Mouse (Mus musculus): Measurements from ENCODE around the gene Nbea. TPM values are rescaled to one million over a fixed set of nuclear protein-coding genes. Genes with fewer than 3 reads are reported as not detected.

The Nbea gene
- polyA plus RNA-seq, 1 experiment: 7.7 TPM

DNA sequence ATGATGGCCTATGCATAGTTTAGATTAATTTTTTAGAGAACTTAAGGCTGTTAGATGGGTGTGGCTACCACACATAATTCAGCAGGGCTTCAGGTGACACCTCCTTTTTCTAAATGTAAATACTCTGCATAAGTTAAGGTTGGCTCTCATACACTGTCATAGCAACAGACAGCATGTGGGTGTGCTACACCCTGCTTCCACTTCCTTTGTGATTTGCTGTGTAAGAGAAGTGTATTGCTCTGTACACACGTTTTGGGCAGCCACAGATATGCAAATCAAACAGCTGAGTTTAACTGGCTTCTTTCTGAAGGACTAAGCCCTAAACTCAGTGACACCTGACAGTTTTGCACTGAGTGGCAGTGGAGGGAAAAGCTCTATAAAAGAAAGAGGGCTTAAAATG, 495.4 kb downstream of the Nbea start:
- WGBS: 45% methylated on average over 1 of the region's 1 CpGs
- Histone ChIP-seq H3K27me3 (replicated peaks; ENCODE audit: control insufficient read depth, insufficient read depth, low read length) (no peaks in the 10 kb centered on the region), H3K4me1 (ENCODE audit: control insufficient read depth, insufficient read depth, low read length) (no peaks in the 10 kb centered on the region), H3K4me3 (ENCODE audit: insufficient read depth, low read depth, low read length) (no peak overlapping the region), H3K36me3 (ENCODE audit: control insufficient read depth, insufficient read depth, low read length) (no peaks in the 10 kb centered on the region), H3K27ac (ENCODE audit: insufficient read depth, low read depth, low read length) (no peak overlapping the region)
- no peak for DNase-seq
- TF ChIP-seq POLR2A (IDR thresholded peaks at IDR 0.05; ENCODE audit: low read depth, low read length) (no peak), CTCF (conservative IDR thresholded peaks at IDR 0.05; ENCODE audit: insufficient read depth, insufficient read length, low read depth, low read length) (no peak)

DNA sequence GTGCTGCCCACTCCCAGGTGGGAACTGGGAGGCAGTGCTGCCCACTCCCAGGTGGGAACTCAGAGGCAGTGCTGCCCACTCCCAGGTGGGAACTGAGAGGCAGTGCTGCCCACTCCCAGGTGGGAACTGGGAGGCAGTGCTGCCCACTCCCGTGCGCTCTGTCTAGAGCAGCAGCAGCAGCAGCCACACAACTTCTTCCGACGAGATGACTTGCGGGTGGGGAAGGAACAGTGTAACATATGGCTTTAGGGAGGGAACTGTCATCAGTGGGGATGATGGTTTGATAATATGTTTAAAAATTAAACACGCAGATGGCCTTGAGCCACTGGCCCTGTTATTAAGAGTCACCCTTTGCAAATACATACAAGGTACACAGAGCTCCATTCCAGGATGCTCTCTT, 496.5 kb downstream of the Nbea start:
- H3K27ac ChIP-seq (ENCODE audit: insufficient read depth, low read depth, low read length): no peak overlapping the region
- no peaks in the 10 kb centered on the region for H3K4me1 ChIP-seq (ENCODE audit: control insufficient read depth, insufficient read depth, low read length)
- TF ChIP-seq CTCF (conservative IDR thresholded peaks at IDR 0.05; ENCODE audit: insufficient read depth, insufficient read length, low read depth, low read length) (no peak), POLR2A (IDR thresholded peaks at IDR 0.05; ENCODE audit: low read depth, low read length) (no peak)
- H3K4me3 ChIP-seq (ENCODE audit: insufficient read depth, low read depth, low read length): no peak overlapping the region
- no peak for DNase-seq
- H3K36me3 ChIP-seq (ENCODE audit: control insufficient read depth, insufficient read depth, low read length): no peaks in the 10 kb centered on the region
- no peaks in the 10 kb centered on the region for H3K27me3 ChIP-seq (replicated peaks; ENCODE audit: control insufficient read depth, insufficient read depth, low read length)
- 92% methylated on average over 6 of the region's 6 CpGs for WGBS

- WGBS: 73% methylated on average over 6 of the region's 6 CpGs
- no peak for TF ChIP-seq POLR2A (IDR thresholded peaks at IDR 0.05; ENCODE audit: low read depth, low read length)
- TF ChIP-seq CTCF (conservative IDR thresholded peaks at IDR 0.05; ENCODE audit: insufficient read depth, insufficient read length, low read depth, low read length): no peak
- H3K4me1 ChIP-seq (ENCODE audit: control insufficient read depth, insufficient read depth, low read length): no peaks in the 10 kb centered on the region
These were observed 497.9 kb downstream of the Nbea start for GRCm38 (mm10) chr3:55685627-55686026.

GRCm38 (mm10) chr3:55684892-55685291, 498.6 kb downstream of the Nbea start:
- no peaks in the 10 kb centered on the region for H3K4me1 ChIP-seq (ENCODE audit: control insufficient read depth, insufficient read depth, low read length)
- no peak for DNase-seq
- H3K27ac ChIP-seq (ENCODE audit: insufficient read depth, low read depth, low read length): no peak overlapping the region
- H3K36me3 ChIP-seq (ENCODE audit: control insufficient read depth, insufficient read depth, low read length): no peaks in the 10 kb centered on the region
- TF ChIP-seq POLR2A (IDR thresholded peaks at IDR 0.05; ENCODE audit: low read depth, low read length): no peak
- TF ChIP-seq CTCF (conservative IDR thresholded peaks at IDR 0.05; ENCODE audit: insufficient read depth, insufficient read length, low read depth, low read length): no peak
- H3K4me3 ChIP-seq (ENCODE audit: insufficient read depth, low read depth, low read length): no peak overlapping the region
- WGBS: 56% methylated on average over 4 of the region's 4 CpGs
- no peaks in the 10 kb centered on the region for H3K27me3 ChIP-seq (replicated peaks; ENCODE audit: control insufficient read depth, insufficient read depth, low read length)

More at GRCm38 (mm10) chr3:55685627-55686026, 497.9 kb downstream of the Nbea start:
- no peak overlapping the region for H3K4me3 ChIP-seq (ENCODE audit: insufficient read depth, low read depth, low read length)
- no peaks in the 10 kb centered on the region for H3K27me3 ChIP-seq (replicated peaks; ENCODE audit: control insufficient read depth, insufficient read depth, low read length)
- no peak for DNase-seq
- no peak overlapping the region for H3K27ac ChIP-seq (ENCODE audit: insufficient read depth, low read depth, low read length)
- H3K36me3 ChIP-seq (ENCODE audit: control insufficient read depth, insufficient read depth, low read length): no peaks in the 10 kb centered on the region

GRCm38 (mm10) chr3:55677691-55678090, 505.8 kb downstream of the Nbea start:
- H3K4me3 ChIP-seq (ENCODE audit: insufficient read depth, low read depth, low read length): no peak overlapping the region
- TF ChIP-seq POLR2A (IDR thresholded peaks at IDR 0.05; ENCODE audit: low read depth, low read length) (no peak), CTCF (conservative IDR thresholded peaks at IDR 0.05; ENCODE audit: insufficient read depth, insufficient read length, low read depth, low read length) (no peak)
- no peak for DNase-seq
- no peak overlapping the region for H3K27ac ChIP-seq (ENCODE audit: insufficient read depth, low read depth, low read length)
- 81% methylated on average over 2 of the region's 2 CpGs for WGBS
- H3K36me3 ChIP-seq (ENCODE audit: control insufficient read depth, insufficient read depth, low read length): no peaks in the 10 kb centered on the region
- no peaks in the 10 kb centered on the region for H3K27me3 ChIP-seq (replicated peaks; ENCODE audit: control insufficient read depth, insufficient read depth, low read length)
- no peaks in the 10 kb centered on the region for H3K4me1 ChIP-seq (ENCODE audit: control insufficient read depth, insufficient read depth, low read length)

GRCm38 (mm10) chr3:55674185-55674584, 509.3 kb downstream of the Nbea start:
- no peaks in the 10 kb centered on the region for H3K4me1 ChIP-seq (ENCODE audit: control insufficient read depth, insufficient read depth, low read length)
- no peaks in the 10 kb centered on the region for H3K36me3 ChIP-seq (ENCODE audit: control insufficient read depth, insufficient read depth, low read length)
- no peak overlapping the region for H3K4me3 ChIP-seq (ENCODE audit: insufficient read depth, low read depth, low read length)
- no peak for TF ChIP-seq CTCF (conservative IDR thresholded peaks at IDR 0.05; ENCODE audit: insufficient read depth, insufficient read length, low read depth, low read length)
- no peak for TF ChIP-seq POLR2A (IDR thresholded peaks at IDR 0.05; ENCODE audit: low read depth, low read length)
- no peak overlapping the region for H3K27ac ChIP-seq (ENCODE audit: insufficient read depth, low read depth, low read length)
- 94% methylated on average over 7 of the region's 7 CpGs for WGBS
- no peaks in the 10 kb centered on the region for H3K27me3 ChIP-seq (replicated peaks; ENCODE audit: control insufficient read depth, insufficient read depth, low read length)
- DNase-seq: no peak

GRCm38 (mm10) chr3:55667048-55667447, 516.5 kb downstream of the Nbea start:
- DNase-seq: no peak
- 83% methylated on average over 6 of the region's 6 CpGs for WGBS
- Histone ChIP-seq H3K36me3 (ENCODE audit: control insufficient read depth, insufficient read depth, low read length) (no peaks in the 10 kb centered on the region), H3K27me3 (replicated peaks; ENCODE audit: control insufficient read depth, insufficient read depth, low read length) (no peaks in the 10 kb centered on the region), H3K4me1 (ENCODE audit: control insufficient read depth, insufficient read depth, low read length) (no peaks in the 10 kb centered on the region), H3K4me3 (ENCODE audit: insufficient read depth, low read depth, low read length) (no peak overlapping the region), H3K27ac (ENCODE audit: insufficient read depth, low read depth, low read length) (no peak overlapping the region)
- TF ChIP-seq POLR2A (IDR thresholded peaks at IDR 0.05; ENCODE audit: low read depth, low read length): no peak
- TF ChIP-seq CTCF (conservative IDR thresholded peaks at IDR 0.05; ENCODE audit: insufficient read depth, insufficient read length, low read depth, low read length): no peak

DNA sequence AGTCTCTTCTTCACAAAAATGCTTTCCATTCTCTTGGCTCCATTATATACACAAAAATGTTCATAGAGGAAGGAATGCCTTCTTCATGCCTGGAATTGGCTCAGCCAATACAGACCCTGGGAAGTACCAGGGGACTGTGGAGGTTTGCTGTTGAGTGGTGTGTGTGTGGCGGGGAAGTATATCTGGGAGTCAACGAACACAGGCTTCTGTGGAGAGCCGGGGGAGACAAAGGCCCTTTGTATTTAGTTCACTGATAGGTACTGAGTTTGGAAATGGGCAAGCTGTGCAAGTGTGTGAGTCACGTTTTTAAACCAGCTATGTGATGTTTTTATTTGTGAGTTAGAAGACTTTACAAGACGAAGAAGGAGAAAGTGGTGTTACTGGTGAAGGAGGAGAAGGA, 517.6 kb downstream of the Nbea start:
- 86% methylated on average over 5 of the region's 5 CpGs for WGBS
- no peak overlapping the region for H3K27ac ChIP-seq (ENCODE audit: insufficient read depth, low read depth, low read length)

More for the DNA sequence above, 517.6 kb downstream of the Nbea start:
- no peaks in the 10 kb centered on the region for H3K27me3 ChIP-seq (replicated peaks; ENCODE audit: control insufficient read depth, insufficient read depth, low read length)
- no peaks in the 10 kb centered on the region for H3K36me3 ChIP-seq (ENCODE audit: control insufficient read depth, insufficient read depth, low read length)
- no peaks in the 10 kb centered on the region for H3K4me1 ChIP-seq (ENCODE audit: control insufficient read depth, insufficient read depth, low read length)
- H3K4me3 ChIP-seq (ENCODE audit: insufficient read depth, low read depth, low read length): no peak overlapping the region
- TF ChIP-seq CTCF (conservative IDR thresholded peaks at IDR 0.05; ENCODE audit: insufficient read depth, insufficient read length, low read depth, low read length): no peak
- TF ChIP-seq POLR2A (IDR thresholded peaks at IDR 0.05; ENCODE audit: low read depth, low read length): no peak
- no peak for DNase-seq
